Mouse (Mus musculus): Measurements from ENCODE around the gene Med18. TPM values are rescaled to one million over a fixed set of nuclear protein-coding genes. Genes with fewer than 3 reads are reported as not detected.
A peak's percentile ranks its signal among the peaks of the same experiment; 100 is the strongest.

Gene Med18
- 16.4 and 18.2 TPM in 2 replicates for polyA plus RNA-seq (2016; fragmentation: Nextera tagmentation; extraction: Ambion mirVana)

GRCm38 (mm10) chr4:132463430-132464254 is at the start of gene Med18:
Med18 (minus strand) TSS chr4:132463921.
- Histone ChIP-seq H3K27me3 (replicated peaks) (no peaks in the 10 kb centered on the region), H3K4me1 (replicated peaks) (peaks cover 11% of the 10 kb centered on the region), H3K36me3 (peaks cover 24% of the 10 kb centered on the region), H3K4me2 (peak within 1 kb of the TSS; percentile 96), H3K27ac (ENCODE audit: poor library complexity, severe bottlenecking) (peak within 1 kb of the TSS; percentile 2; the same call in 1 of the 2 replicates), H3K4me3 (peak within 1 kb of the TSS; percentile 94), H3K9me3 (replicated peaks) (no peaks in the 10 kb centered on the region), H3K9ac (peak within 1 kb of the TSS; percentile 90)
- under 1% methylated on average over 44 of the region's 44 CpGs for WGBS
- ATAC-seq (ENCODE audit: insufficient number of reproducible peaks, low FRiP score): peak; percentile 88

GRCm38 (mm10) chr4:132512080-132512479 is 48.4 kb upstream of the Med18 start:
- WGBS: 64% methylated on average over 3 of the region's 3 CpGs

GRCm38 (mm10) chr4:132510352-132510798 is 46.7 kb upstream of the Med18 start, which contains the start of gene Sesn2:
Sesn2 (minus strand) TSS chr4:132510501.
- under 1% methylated on average over 32 of the region's 32 CpGs for WGBS
- H3K9ac ChIP-seq: peak within 1 kb of the TSS; percentile 83
- H3K36me3 ChIP-seq: no peaks in the 10 kb centered on the region
- H3K9me3 ChIP-seq (replicated peaks): no peaks in the 10 kb centered on the region
- H3K4me3 ChIP-seq: peak within 1 kb of the TSS; percentile 85
- H3K27me3 ChIP-seq (replicated peaks): no peaks in the 10 kb centered on the region
- peak within 1 kb of the TSS; percentile 74 for H3K27ac ChIP-seq (ENCODE audit: poor library complexity, severe bottlenecking)
- ATAC-seq (ENCODE audit: insufficient number of reproducible peaks, low FRiP score): peak; percentile 93
- peak within 1 kb of the TSS; percentile 76 for H3K4me2 ChIP-seq
- peaks cover 33% of the 10 kb centered on the region for H3K4me1 ChIP-seq (replicated peaks)

More at GRCm38 (mm10) chr4:132512080-132512479, 48.4 kb upstream of the Med18 start:
- Histone ChIP-seq H3K9ac (no peak overlapping the region), H3K9me3 (replicated peaks) (no peaks in the 10 kb centered on the region), H3K4me2 (no peak overlapping the region), H3K36me3 (no peaks in the 10 kb centered on the region), H3K27me3 (replicated peaks) (no peaks in the 10 kb centered on the region), H3K27ac (ENCODE audit: poor library complexity, severe bottlenecking) (no peak overlapping the region), H3K4me3 (no peak overlapping the region), H3K4me1 (replicated peaks) (peaks cover 29% of the 10 kb centered on the region)
- ATAC-seq (ENCODE audit: insufficient number of reproducible peaks, low FRiP score): no peak

GRCm38 (mm10) chr4:132509621-132510296 is 46.0 kb upstream of the Med18 start:
- H3K27me3 ChIP-seq (replicated peaks): no peaks in the 10 kb centered on the region
- under 1% methylated on average over 52 of the region's 52 CpGs for WGBS
- H3K27ac ChIP-seq (ENCODE audit: poor library complexity, severe bottlenecking): peak overlapping the region; percentile 74
- peak overlapping the region; percentile 76 for H3K4me2 ChIP-seq
- no peaks in the 10 kb centered on the region for H3K36me3 ChIP-seq
- peak; percentile 68 for ATAC-seq (ENCODE audit: insufficient number of reproducible peaks, low FRiP score)
- peaks cover 39% of the 10 kb centered on the region for H3K4me1 ChIP-seq (replicated peaks)
- H3K9ac ChIP-seq: peak overlapping the region; percentile 83
- H3K4me3 ChIP-seq: peak overlapping the region; percentile 85
- H3K9me3 ChIP-seq (replicated peaks): no peaks in the 10 kb centered on the region

- Histone ChIP-seq H3K4me3 (no peak overlapping the region), H3K4me1 (replicated peaks) (peaks cover 29% of the 10 kb centered on the region), H3K9me3 (replicated peaks) (no peaks in the 10 kb centered on the region), H3K27me3 (replicated peaks) (no peaks in the 10 kb centered on the region), H3K4me2 (no peak overlapping the region), H3K36me3 (no peaks in the 10 kb centered on the region), H3K27ac (ENCODE audit: poor library complexity, severe bottlenecking) (no peak overlapping the region), H3K9ac (peak overlapping the region; percentile 29; the same call in 1 of the 2 replicates)
- WGBS: 38% methylated on average over 2 of the region's 2 CpGs
- ATAC-seq (ENCODE audit: insufficient number of reproducible peaks, low FRiP score): no peak
These were observed 43.5 kb upstream of the Med18 start for GRCm38 (mm10) chr4:132507210-132507609.

- no peak overlapping the region for H3K9ac ChIP-seq
- ATAC-seq (ENCODE audit: insufficient number of reproducible peaks, low FRiP score): no peak
These were observed 42.5 kb upstream of the Med18 start for GRCm38 (mm10) chr4:132506250-132506649.

GRCm38 (mm10) chr4:132505800-132506199 is 42.1 kb upstream of the Med18 start:
- peaks cover 29% of the 10 kb centered on the region for H3K4me1 ChIP-seq (replicated peaks)
- H3K4me2 ChIP-seq: no peak overlapping the region
- H3K27ac ChIP-seq (ENCODE audit: poor library complexity, severe bottlenecking): no peak overlapping the region
- no peak overlapping the region for H3K4me3 ChIP-seq
- WGBS: 62% methylated on average over 10 of the region's 10 CpGs
- H3K9ac ChIP-seq: no peak overlapping the region
- no peaks in the 10 kb centered on the region for H3K9me3 ChIP-seq (replicated peaks)
- no peak for ATAC-seq (ENCODE audit: insufficient number of reproducible peaks, low FRiP score)
- H3K36me3 ChIP-seq: peaks cover 3% of the 10 kb centered on the region; the same call in 1 of the 2 replicates
- no peaks in the 10 kb centered on the region for H3K27me3 ChIP-seq (replicated peaks)

More at GRCm38 (mm10) chr4:132506250-132506649, 42.5 kb upstream of the Med18 start:
- Histone ChIP-seq H3K9me3 (replicated peaks) (no peaks in the 10 kb centered on the region), H3K4me1 (replicated peaks) (peaks cover 29% of the 10 kb centered on the region), H3K27ac (ENCODE audit: poor library complexity, severe bottlenecking) (no peak overlapping the region), H3K4me3 (no peak overlapping the region), H3K36me3 (no peaks in the 10 kb centered on the region), H3K4me2 (no peak overlapping the region), H3K27me3 (replicated peaks) (no peaks in the 10 kb centered on the region)
- 79% methylated on average over 6 of the region's 6 CpGs for WGBS

GRCm38 (mm10) chr4:132505034-132505738 is 41.5 kb upstream of the Med18 start:
- H3K9ac ChIP-seq: no peak overlapping the region
- no peak for ATAC-seq (ENCODE audit: insufficient number of reproducible peaks, low FRiP score)
- 53% methylated on average over 6 of the region's 6 CpGs for WGBS

GRCm38 (mm10) chr4:132503344-132503743 is 39.6 kb upstream of the Med18 start:
- peaks cover 20% of the 10 kb centered on the region for H3K36me3 ChIP-seq
- no peak overlapping the region for H3K27ac ChIP-seq (ENCODE audit: poor library complexity, severe bottlenecking)
- H3K9me3 ChIP-seq (replicated peaks): no peaks in the 10 kb centered on the region
- H3K4me2 ChIP-seq: no peak overlapping the region
- 73% methylated on average over 11 of the region's 11 CpGs for WGBS
- H3K27me3 ChIP-seq (replicated peaks): no peaks in the 10 kb centered on the region
- H3K4me1 ChIP-seq (replicated peaks): peaks cover 21% of the 10 kb centered on the region
- no peak overlapping the region for H3K4me3 ChIP-seq
- ATAC-seq (ENCODE audit: insufficient number of reproducible peaks, low FRiP score): no peak
- no peak overlapping the region for H3K9ac ChIP-seq

More at GRCm38 (mm10) chr4:132505034-132505738, 41.5 kb upstream of the Med18 start:
- Histone ChIP-seq H3K27me3 (replicated peaks) (no peaks in the 10 kb centered on the region), H3K4me3 (no peak overlapping the region), H3K9me3 (replicated peaks) (no peaks in the 10 kb centered on the region), H3K27ac (ENCODE audit: poor library complexity, severe bottlenecking) (no peak overlapping the region), H3K36me3 (peaks cover 6% of the 10 kb centered on the region; the same call in 1 of the 2 replicates), H3K4me2 (no peak overlapping the region), H3K4me1 (replicated peaks) (peaks cover 29% of the 10 kb centered on the region)

GRCm38 (mm10) chr4:132501639-132502038 is 37.9 kb upstream of the Med18 start:
- no peak overlapping the region for H3K4me3 ChIP-seq
- 94% methylated on average over 6 of the region's 6 CpGs for WGBS
- H3K9ac ChIP-seq: no peak overlapping the region
- no peaks in the 10 kb centered on the region for H3K9me3 ChIP-seq (replicated peaks)
- H3K27ac ChIP-seq (ENCODE audit: poor library complexity, severe bottlenecking): no peak overlapping the region
- no peak overlapping the region for H3K4me2 ChIP-seq
- ATAC-seq (ENCODE audit: insufficient number of reproducible peaks, low FRiP score): no peak
- H3K27me3 ChIP-seq (replicated peaks): no peaks in the 10 kb centered on the region
- peaks cover 35% of the 10 kb centered on the region for H3K36me3 ChIP-seq
- peaks cover 9% of the 10 kb centered on the region for H3K4me1 ChIP-seq (replicated peaks)

Measured in heart, embryonic 12.5 days (tissue).